Mouse (Mus musculus) heart, embryonic 12.5 days (tissue): ENCODE data around the gene Prrxl1. TPM values are rescaled to one million over a fixed set of nuclear protein-coding genes. Genes with fewer than 3 reads are reported as not detected.

Experiments
- ATAC-seq: fragments of 200-750 bp; cut with Nextera tagmentation; 2 replicates; pipeline ENCODE4 v1.8.0; 2017; ENCODE audit warnings: moderate TSS enrichment, moderate library complexity; ENCODE audit not compliant: insufficient number of reproducible peaks, low FRiP score
- H3K27ac ChIP-seq: fragments of 300-500 bp; sonication (generic); 2 replicates; pipeline ENCODE4 v1.5.1; 2016; ENCODE audit warnings: mild to moderate bottlenecking, moderate library complexity; ENCODE audit not compliant: poor library complexity, severe bottlenecking
- H3K27me3 ChIP-seq: fragments of 300-500 bp; sonication (generic); replicated peaks from 2 replicates; pipeline ENCODE4 v1.6.1; 2016; ENCODE audit warnings: mild to moderate bottlenecking, moderate library complexity
- H3K36me3 ChIP-seq: fragments of 300-500 bp; sonication (generic); 2 replicates; pipeline ENCODE4 v1.6.1; 2016; ENCODE audit warnings: mild to moderate bottlenecking, moderate library complexity
- H3K4me1 ChIP-seq: fragments of 300-500 bp; sonication (generic); replicated peaks from 2 replicates; pipeline ENCODE4 v1.6.1; 2016; ENCODE audit warnings: mild to moderate bottlenecking
- H3K4me2 ChIP-seq: fragments of 300-500 bp; sonication (generic); 2 replicates; pipeline ENCODE4 v1.6.1; 2016; ENCODE audit warnings: mild to moderate bottlenecking, moderate library complexity
- H3K4me3 ChIP-seq: fragments of 300-500 bp; sonication (generic); 2 replicates; pipeline ENCODE4 v1.5.1; 2016; ENCODE audit warnings: mild to moderate bottlenecking
- H3K9ac ChIP-seq: fragments of 300-500 bp; sonication (generic); 2 replicates; pipeline ENCODE4 v1.6.1; 2016; ENCODE audit warnings: mild to moderate bottlenecking, moderate library complexity
- H3K9me3 ChIP-seq: fragments of 300-500 bp; sonication (generic); replicated peaks from 2 replicates; pipeline ENCODE4 v1.6.1; 2016; ENCODE audit warnings: mild to moderate bottlenecking, moderate library complexity
- WGBS: fragments of 180-500 bp; shearing (Covaris S2); methylation state at CpG from one replicate; pipeline ENCODE4 v1.1.7; 2016; 5-methylcytosine and 5-hydroxymethylcytosine counted together
- polyA plus RNA-seq: library from polyadenylated mRNA; unstranded; fragments of >200 nt; fragmentation: Nextera tagmentation; extraction: Ambion mirVana; gene quantifications from 2 replicates; pipeline ENCODE4 v1.2.1, GENCODE M21; 2016

Prrxl1 gene
- polyA plus RNA-seq: 0.14 TPM in 1 of 2 replicates, not detected in the other

- WGBS: 1% methylated on average over 53 of the region's 53 CpGs
- ATAC-seq: no peak
- H3K9me3 ChIP-seq: no peaks in the 10 kb centered on the region
Measured at GRCm38 (mm10) chr14:32599290-32600041, at the start of gene Prrxl1. TSS of gene Prrxl1 (plus strand) at chr14:32599407.

GRCm38 (mm10) chr14:32551854-32552253, 47.4 kb upstream of the Prrxl1 start:
- no peaks in the 10 kb centered on the region for H3K9me3 ChIP-seq
- no peak for ATAC-seq
- no peak overlapping the region for H3K4me2 ChIP-seq
- no peak overlapping the region for H3K4me3 ChIP-seq
- 78% methylated on average over 5 of the region's 5 CpGs for WGBS
- H3K27ac ChIP-seq: no peak overlapping the region
- 0 out of 2 replicates have a peak, but pooled peaks cover 2% of the 10 kb centered on the region for H3K4me1 ChIP-seq
- no peak overlapping the region for H3K9ac ChIP-seq
- peaks cover 42% of the 10 kb centered on the region for H3K36me3 ChIP-seq
- no peaks in the 10 kb centered on the region for H3K27me3 ChIP-seq

More at GRCm38 (mm10) chr14:32599290-32600041, at the start of gene Prrxl1:
- Histone ChIP-seq H3K27me3 (peaks cover 94% of the 10 kb centered on the region), H3K4me2 (peak within 1 kb of the TSS; percentile 67), H3K4me1 (peaks cover 17% of the 10 kb centered on the region), H3K27ac (no peak within 1 kb of the TSS), H3K36me3 (no peaks in the 10 kb centered on the region), H3K4me3 (peak within 1 kb of the TSS; percentile 39), H3K9ac (no peak within 1 kb of the TSS)

- H3K4me1 ChIP-seq: 0 out of 2 replicates have a peak, but pooled peaks cover 2% of the 10 kb centered on the region
- no peak overlapping the region for H3K27ac ChIP-seq
- H3K9ac ChIP-seq: no peak overlapping the region
- no peaks in the 10 kb centered on the region for H3K27me3 ChIP-seq
- 0 out of 2 replicates have a peak, but pooled peaks have one; percentile 33 for ATAC-seq
- no peaks in the 10 kb centered on the region for H3K9me3 ChIP-seq
- H3K4me3 ChIP-seq: no peak overlapping the region
- peaks cover 34% of the 10 kb centered on the region for H3K36me3 ChIP-seq
- H3K4me2 ChIP-seq: no peak overlapping the region
- 67% methylated on average over 10 of the region's 10 CpGs for WGBS
Measured at GRCm38 (mm10) chr14:32553198-32553903, 45.9 kb upstream of the Prrxl1 start.

- peaks cover 41% of the 10 kb centered on the region for H3K36me3 ChIP-seq
- 80% methylated on average over 8 of the region's 8 CpGs for WGBS
Measured at GRCm38 (mm10) chr14:32554860-32555526, 44.2 kb upstream of the Prrxl1 start.

GRCm38 (mm10) chr14:32561428-32561827, 37.8 kb upstream of the Prrxl1 start:
- H3K4me3 ChIP-seq: no peak overlapping the region
- H3K27ac ChIP-seq: no peak overlapping the region
- ATAC-seq: no peak
- WGBS: 82% methylated on average over 3 of the region's 3 CpGs
- H3K4me1 ChIP-seq: no peaks in the 10 kb centered on the region
- H3K27me3 ChIP-seq: no peaks in the 10 kb centered on the region
- H3K9ac ChIP-seq: no peak overlapping the region
- no peaks in the 10 kb centered on the region for H3K9me3 ChIP-seq
- peaks cover 73% of the 10 kb centered on the region for H3K36me3 ChIP-seq
- no peak overlapping the region for H3K4me2 ChIP-seq

More at GRCm38 (mm10) chr14:32554860-32555526, 44.2 kb upstream of the Prrxl1 start:
- ATAC-seq: no peak
- H3K4me1 ChIP-seq: no peaks in the 10 kb centered on the region
- H3K9ac ChIP-seq: no peak overlapping the region
- H3K4me3 ChIP-seq: no peak overlapping the region
- H3K27ac ChIP-seq: no peak overlapping the region
- H3K9me3 ChIP-seq: no peaks in the 10 kb centered on the region
- H3K4me2 ChIP-seq: no peak overlapping the region
- no peaks in the 10 kb centered on the region for H3K27me3 ChIP-seq

- peaks cover 85% of the 10 kb centered on the region for H3K36me3 ChIP-seq
- no peak overlapping the region for H3K9ac ChIP-seq
- no peaks in the 10 kb centered on the region for H3K4me1 ChIP-seq
- WGBS: 92% methylated on average over 6 of the region's 6 CpGs
- no peak overlapping the region for H3K4me3 ChIP-seq
- ATAC-seq: no peak
- no peaks in the 10 kb centered on the region for H3K9me3 ChIP-seq
- H3K27me3 ChIP-seq: no peaks in the 10 kb centered on the region
- no peak overlapping the region for H3K27ac ChIP-seq
- H3K4me2 ChIP-seq: no peak overlapping the region
Measured at GRCm38 (mm10) chr14:32563661-32564060, 35.5 kb upstream of the Prrxl1 start.

GRCm38 (mm10) chr14:32572519-32572918, 26.7 kb upstream of the Prrxl1 start:
- H3K4me2 ChIP-seq: no peak overlapping the region
- 60% methylated on average over 8 of the region's 8 CpGs for WGBS
- no peak overlapping the region for H3K9ac ChIP-seq
- no peak for ATAC-seq
- H3K4me3 ChIP-seq: no peak overlapping the region
- no peaks in the 10 kb centered on the region for H3K27me3 ChIP-seq
- H3K36me3 ChIP-seq: peaks cover 74% of the 10 kb centered on the region
- no peaks in the 10 kb centered on the region for H3K4me1 ChIP-seq
- no peaks in the 10 kb centered on the region for H3K9me3 ChIP-seq
- H3K27ac ChIP-seq: no peak overlapping the region

GRCm38 (mm10) chr14:32578420-32578819, 20.8 kb upstream of the Prrxl1 start:
- no peak overlapping the region for H3K27ac ChIP-seq
- 87% methylated on average over 2 of the region's 2 CpGs for WGBS
- H3K36me3 ChIP-seq: peaks cover 41% of the 10 kb centered on the region
- no peaks in the 10 kb centered on the region for H3K4me1 ChIP-seq
- H3K9ac ChIP-seq: no peak overlapping the region
- H3K4me3 ChIP-seq: no peak overlapping the region
- no peak for ATAC-seq
- no peaks in the 10 kb centered on the region for H3K27me3 ChIP-seq
- no peaks in the 10 kb centered on the region for H3K9me3 ChIP-seq
- no peak overlapping the region for H3K4me2 ChIP-seq

GRCm38 (mm10) chr14:32583696-32584095, 15.5 kb upstream of the Prrxl1 start:
- Histone ChIP-seq H3K9me3 (no peaks in the 10 kb centered on the region), H3K27ac (no peak overlapping the region), H3K9ac (no peak overlapping the region), H3K4me3 (no peak overlapping the region), H3K36me3 (peaks cover 4% of the 10 kb centered on the region; the same call in 1 of the 2 replicates), H3K4me2 (no peak overlapping the region), H3K4me1 (no peaks in the 10 kb centered on the region), H3K27me3 (peaks cover 16% of the 10 kb centered on the region)
- WGBS: 86% methylated on average over 9 of the region's 9 CpGs
- ATAC-seq: no peak

GRCm38 (mm10) chr14:32587013-32587784, 12.0 kb upstream of the Prrxl1 start:
- Histone ChIP-seq H3K27ac (no peak overlapping the region), H3K27me3 (peaks cover 36% of the 10 kb centered on the region), H3K36me3 (no peaks in the 10 kb centered on the region), H3K9me3 (no peaks in the 10 kb centered on the region), H3K4me1 (no peaks in the 10 kb centered on the region), H3K9ac (no peak overlapping the region), H3K4me3 (no peak overlapping the region), H3K4me2 (no peak overlapping the region)
- 0 out of 2 replicates have a peak, but pooled peaks have one; percentile 29 for ATAC-seq
- WGBS: 11% methylated on average over 10 of the region's 10 CpGs
